Mouse (Mus musculus): Measurements from ENCODE around the gene Lfng.

Gene Lfng

GRCm38 (mm10) chr5:140607001-140607835 is at the start of gene Lfng:
Gene Lfng, plus strand, starts transcription at chr5:140607320.
- DNase-seq (ENCODE audit: inconsistent age in 2 of 2, low spot score in 1 of 2) = peak; percentile 92 to 97

DNA sequence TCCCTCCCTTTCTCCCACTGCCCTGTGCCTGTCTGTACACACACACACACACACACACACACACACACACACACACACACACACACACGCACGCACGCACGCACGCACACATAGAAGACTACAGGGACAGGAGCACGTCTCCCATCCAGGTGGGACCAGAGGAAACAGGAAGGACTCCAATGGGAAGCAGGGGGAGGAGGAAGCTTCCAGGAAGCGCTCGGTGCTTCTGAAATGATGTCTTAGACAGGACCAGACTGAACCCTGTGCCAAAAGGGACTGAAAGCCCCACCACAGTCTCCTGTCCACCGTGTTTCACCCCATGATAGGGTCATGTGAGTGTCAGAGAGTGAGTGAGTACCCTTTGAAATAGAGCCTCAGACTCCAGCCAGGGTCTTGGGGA is 44.5 kb upstream of the Lfng start:
- DNase-seq (ENCODE audit: inconsistent age in 2 of 2, low spot score in 1 of 2) = no peak

DNA sequence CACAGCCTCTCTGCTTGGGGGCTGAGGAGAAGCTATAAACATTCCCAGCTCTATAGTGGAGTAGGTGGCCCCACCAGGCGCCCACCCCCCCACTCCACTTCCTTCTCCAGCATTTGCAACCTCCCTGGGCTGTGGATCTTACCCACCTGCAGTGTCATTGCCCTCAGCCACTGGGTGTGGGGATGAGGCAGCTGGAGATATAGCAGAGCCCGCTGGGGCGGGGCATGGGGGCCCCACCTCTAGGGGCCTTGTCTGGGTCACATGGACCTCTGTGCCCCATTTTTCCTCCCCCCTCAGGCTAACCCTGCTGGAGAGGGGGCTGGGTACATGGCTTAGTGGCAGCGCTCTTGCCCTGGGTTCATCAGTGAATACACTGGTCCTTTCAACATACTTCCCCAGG is 42.2 kb upstream of the Lfng start, which contains the start of gene Grifin:
Gene Grifin (minus strand): TSS at position 176 of the 400 bp plus-strand sequence.
- no peak for DNase-seq (ENCODE audit: inconsistent age in 2 of 2, low spot score in 1 of 2)

- DNase-seq (ENCODE audit: inconsistent age in 2 of 2, low spot score in 1 of 2) = peak; percentile 30 to 51
These were observed 41.7 kb upstream of the Lfng start for GRCm38 (mm10) chr5:140565451-140565850.

- DNase-seq (ENCODE audit: inconsistent age in 2 of 2, low spot score in 1 of 2) = peak; percentile 59 to 86
These were observed 41.3 kb upstream of the Lfng start for GRCm38 (mm10) chr5:140565856-140566255.

GRCm38 (mm10) chr5:140566271-140566670 is 40.8 kb upstream of the Lfng start:
- DNase-seq (ENCODE audit: inconsistent age in 2 of 2, low spot score in 1 of 2) = no peak

DNA sequence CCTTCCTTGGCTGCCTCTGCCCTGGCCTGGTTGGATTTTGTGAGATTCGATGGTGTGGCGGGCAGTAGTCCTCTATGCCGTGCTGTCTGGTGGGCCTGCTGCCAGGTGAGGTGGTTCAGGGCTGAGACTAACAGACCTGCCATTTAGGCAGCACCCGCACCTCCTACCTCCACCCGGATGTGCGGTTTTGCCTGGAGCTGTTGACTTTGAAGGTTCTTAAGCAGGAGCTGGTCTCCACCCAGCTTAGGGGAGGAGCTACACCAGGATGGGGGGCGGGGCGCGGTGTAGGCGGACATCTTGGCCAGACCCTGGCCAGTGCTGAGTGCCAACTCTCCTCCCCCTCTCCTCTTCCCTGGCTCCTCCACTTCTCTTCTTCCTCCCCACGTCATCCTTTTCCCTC is 39.8 kb upstream of the Lfng start:
- DNase-seq (ENCODE audit: inconsistent age in 2 of 2, low spot score in 1 of 2) = peak; percentile 62 to 78

DNA sequence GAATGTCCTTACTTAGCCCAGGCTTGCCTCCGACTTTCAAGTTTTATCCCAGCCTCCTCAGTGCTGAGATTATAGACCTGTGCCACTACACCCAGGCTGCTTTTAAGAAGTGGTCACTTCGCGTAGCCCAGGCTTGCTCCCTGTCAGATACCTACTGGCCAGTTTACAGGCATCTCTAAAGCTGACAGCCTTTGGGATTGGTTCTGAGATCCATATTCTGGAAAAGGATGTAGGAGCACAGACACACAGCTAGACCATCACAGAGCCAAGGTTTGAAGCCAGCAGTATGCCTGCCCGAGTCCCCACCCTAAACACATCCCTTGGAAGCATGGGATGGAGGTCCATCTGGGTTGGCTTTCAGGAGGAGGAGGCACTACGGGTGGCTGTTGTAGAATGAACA is 39.4 kb upstream of the Lfng start:
- no peak for DNase-seq (ENCODE audit: inconsistent age in 2 of 2, low spot score in 1 of 2)

- DNase-seq (ENCODE audit: inconsistent age in 2 of 2, low spot score in 1 of 2) = peak; percentile 49 to 88
These were observed 38.7 kb upstream of the Lfng start for GRCm38 (mm10) chr5:140568321-140568970.

DNA sequence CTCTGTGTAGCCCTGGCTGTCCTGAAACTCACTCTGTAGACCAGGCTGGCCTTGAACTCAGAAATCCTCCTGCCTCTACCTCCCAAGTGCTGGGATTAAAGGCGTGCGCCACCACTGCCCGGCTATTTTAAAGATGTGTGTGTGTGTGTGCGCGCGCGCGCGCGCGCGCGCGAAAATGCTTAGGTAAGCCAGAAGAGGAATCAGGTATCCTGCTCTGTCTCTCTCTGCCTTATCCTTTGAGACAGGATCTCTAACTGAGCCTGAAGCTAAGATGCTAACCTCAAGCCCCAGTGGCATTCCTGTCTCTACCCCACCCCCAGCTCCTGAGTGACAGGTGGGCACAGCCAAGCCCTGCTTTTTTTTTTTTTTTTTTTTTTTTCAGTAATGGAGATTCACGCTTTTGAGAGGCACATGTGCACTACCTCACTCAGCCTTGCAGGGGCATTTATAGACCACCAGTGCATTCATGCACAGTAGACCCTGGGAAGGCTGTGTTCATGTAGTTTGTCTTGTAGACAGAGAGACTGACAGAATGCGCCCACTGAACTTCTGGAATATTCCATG is 38.0 kb upstream of the Lfng start:
- no peak for DNase-seq (ENCODE audit: inconsistent age in 2 of 2, low spot score in 1 of 2)

DNA sequence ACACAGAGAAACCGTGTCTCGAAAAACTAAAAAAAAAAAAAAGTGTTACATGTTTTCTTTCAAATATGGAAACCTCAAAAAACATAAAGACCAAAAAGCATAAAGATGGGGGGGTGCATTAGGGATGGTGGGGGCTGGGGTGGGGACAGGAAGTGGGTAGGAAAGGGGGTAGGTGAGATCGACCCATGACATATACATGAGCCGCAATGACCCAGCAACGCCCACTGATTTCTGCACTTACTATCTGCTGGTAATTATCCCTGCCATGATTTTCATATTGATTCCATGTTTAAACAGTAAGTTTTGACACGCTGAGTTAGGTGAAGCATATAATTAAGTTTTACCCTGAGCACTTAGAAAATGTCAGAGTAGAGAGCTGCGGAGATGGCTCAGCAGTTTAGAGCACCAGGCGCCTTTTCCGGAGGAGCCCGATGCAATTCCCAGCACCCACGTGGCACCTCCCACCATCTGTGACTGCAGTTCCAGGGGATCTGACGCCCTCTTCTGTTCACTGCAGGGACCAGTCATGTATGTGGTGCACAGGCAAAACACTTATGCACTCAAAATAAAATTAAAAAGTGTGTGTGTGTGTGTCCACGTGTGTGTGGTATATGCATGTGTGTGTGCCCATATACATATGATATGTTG is 36.8 kb upstream of the Lfng start:
- DNase-seq (ENCODE audit: inconsistent age in 2 of 2, low spot score in 1 of 2) = no peak

DNA sequence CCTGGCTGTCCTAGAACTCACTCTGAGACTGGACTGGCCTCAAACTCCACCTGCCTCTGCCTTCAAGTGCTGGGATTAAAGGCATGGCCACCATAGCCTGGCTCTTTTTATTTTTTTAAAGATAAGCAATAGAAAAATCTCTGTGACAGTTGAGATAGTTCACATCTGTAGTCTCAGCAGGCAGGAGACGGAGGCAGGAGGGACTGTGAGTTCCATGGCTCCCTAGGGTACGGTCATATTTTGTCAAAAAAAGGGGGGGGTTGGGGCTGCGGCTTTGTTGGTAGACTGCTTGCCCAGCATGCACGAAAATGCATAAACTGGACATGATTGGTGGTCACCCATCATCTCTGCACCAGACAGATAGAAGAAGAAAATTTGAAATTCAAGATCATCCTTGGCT is 35.9 kb upstream of the Lfng start:
- DNase-seq (ENCODE audit: inconsistent age in 2 of 2, low spot score in 1 of 2) = no peak

DNA sequence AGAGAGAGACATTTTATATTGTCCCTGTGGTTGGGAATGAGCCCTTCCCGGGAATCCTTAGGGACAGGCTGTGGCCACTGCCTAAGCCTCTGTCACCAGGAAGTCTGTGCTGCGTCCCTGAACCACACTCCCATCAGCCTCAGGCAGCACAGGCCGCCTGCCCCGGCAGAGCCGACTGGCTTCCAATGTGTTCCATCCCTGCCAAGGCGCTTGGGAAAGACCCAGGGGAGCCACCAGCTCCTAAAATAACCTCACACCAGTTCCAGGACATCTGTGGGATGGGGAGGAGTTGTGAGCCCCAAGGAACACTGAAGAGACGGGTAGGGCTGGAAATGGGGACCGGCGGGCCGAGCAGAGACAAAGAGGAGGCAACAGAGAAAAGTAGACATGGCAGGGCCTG is 35.4 kb upstream of the Lfng start:
- peak; percentile 39 to 70 for DNase-seq (ENCODE audit: inconsistent age in 2 of 2, low spot score in 1 of 2)

DNA sequence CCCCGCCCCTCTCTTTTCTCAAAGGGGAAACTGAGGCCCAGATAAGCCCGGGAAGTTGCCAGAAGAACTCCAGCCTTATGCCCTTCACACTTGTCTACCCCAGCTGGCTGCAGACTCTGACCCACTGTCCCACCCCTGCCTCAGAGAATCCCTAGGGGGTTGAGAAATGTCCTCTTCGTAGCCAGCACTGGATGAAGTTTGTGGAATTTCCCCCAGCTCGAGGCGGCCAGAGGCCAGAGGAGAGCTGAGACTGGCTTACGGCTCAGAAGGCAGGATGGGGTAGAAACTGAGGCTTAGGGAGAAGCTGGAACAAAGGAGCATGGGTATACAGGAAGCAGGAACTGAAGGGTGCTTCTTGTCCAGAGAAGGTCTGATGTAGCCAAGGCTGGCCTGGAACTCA is 34.5 kb upstream of the Lfng start:
- peak; percentile 22 to 64 for DNase-seq (ENCODE audit: inconsistent age in 2 of 2, low spot score in 1 of 2)

- DNase-seq (ENCODE audit: inconsistent age in 2 of 2, low spot score in 1 of 2) = peak; percentile 48 to 71
These were observed 31.7 kb upstream of the Lfng start for GRCm38 (mm10) chr5:140575381-140575866.

DNA sequence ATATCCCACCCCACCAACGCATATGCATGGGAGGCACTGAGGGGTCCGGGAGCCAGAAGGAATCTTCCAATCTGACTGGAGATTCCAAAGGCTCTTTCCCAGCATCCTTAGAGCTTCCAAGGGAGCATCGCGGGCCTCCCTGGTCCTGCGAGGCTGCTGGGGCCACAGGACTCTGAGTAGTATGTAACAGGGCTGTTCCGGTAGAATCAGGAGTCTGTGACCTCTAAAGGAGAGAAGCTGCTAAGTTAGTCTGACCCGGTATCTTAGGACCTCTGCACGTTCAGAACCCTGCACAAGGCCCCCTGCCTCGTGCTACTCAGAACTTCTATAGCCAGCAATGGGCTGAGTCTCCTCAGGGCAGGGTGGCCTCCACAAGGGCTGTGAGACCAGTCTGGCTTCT is 27.9 kb upstream of the Lfng start:
- no peak for DNase-seq (ENCODE audit: inconsistent age in 2 of 2, low spot score in 1 of 2)

DNA sequence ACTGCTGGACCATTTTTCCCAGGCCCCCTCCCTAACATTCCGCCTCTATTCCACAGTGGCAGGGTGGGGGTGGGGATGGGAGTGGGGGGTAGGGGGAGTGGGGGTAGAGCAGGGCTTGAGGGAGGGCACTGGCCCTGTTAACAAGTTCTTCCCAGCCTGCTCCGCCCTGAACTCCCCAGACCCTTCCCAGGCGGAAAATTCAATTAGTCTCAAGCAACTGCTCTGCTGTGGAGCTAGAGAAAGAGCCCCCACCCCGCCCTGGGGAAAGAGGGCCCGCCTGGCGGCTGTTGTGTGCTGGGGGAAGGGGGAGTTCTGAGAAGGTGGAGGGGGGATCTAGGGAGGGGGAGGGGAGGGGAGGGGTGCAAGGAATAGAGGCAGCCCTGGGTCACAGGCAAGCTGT is 27.3 kb upstream of the Lfng start:
- no peak for DNase-seq (ENCODE audit: inconsistent age in 2 of 2, low spot score in 1 of 2)

DNA sequence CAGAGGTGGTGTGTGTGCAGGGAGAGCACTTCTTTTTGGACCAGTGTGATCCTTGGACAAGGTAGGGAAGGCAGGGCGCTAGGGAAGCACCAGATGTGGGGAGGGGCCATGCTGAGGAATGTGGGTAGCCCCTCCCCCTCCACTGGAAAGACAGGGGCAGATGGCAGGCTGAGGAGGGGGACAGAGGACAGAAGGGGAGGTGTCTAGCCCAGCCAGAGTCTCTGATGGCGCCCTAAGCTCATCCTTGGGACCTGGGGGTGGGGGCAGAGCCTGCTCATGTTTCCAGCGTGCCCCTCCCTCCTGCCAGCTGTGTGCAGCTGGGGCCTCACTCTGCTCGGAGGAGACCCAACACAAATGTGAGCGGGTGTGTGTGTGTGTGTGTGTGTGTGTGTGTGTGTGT is 25.6 kb upstream of the Lfng start:
- DNase-seq (ENCODE audit: inconsistent age in 2 of 2, low spot score in 1 of 2) = no peak

- no peak for DNase-seq (ENCODE audit: inconsistent age in 2 of 2, low spot score in 1 of 2)
These were observed 24.0 kb upstream of the Lfng start for GRCm38 (mm10) chr5:140582995-140583731.

DNA sequence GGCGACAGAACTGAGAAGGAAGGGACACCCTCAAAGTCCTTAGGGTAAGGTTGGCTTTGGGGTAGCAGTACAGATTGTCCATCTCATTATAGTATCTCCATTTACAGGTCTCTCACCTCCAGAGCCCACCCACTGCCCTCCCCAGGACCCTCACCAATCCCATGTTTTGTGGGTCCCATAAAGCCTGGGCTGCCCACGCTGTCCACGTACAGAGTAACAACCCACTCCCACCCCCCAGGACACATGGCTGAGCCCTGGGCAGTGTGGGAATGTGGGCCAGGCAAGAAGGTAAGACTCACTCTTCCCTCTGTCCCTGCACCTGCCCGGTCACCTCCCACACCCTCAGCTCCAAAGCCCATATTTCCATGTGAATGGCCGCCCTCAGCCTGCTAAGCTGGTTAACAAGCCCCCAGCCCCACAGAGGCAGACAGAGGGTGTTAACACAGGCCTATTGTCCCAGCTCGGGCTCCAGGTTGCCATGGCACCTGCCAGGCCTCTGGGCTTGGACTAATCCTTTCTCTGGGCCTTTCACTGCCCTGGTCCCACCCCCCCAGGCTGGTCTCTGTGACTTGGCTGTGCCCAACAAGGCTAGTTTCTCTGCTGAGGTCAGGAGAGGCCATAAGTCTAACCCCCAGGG is 23.3 kb upstream of the Lfng start:
- DNase-seq (ENCODE audit: inconsistent age in 2 of 2, low spot score in 1 of 2) = no peak

Data from adrenal gland, adult (tissue).